Mouse (Mus musculus) erythroblast, embryonic 14.5 days (primary cell): ENCODE results near the gene Tub.

Source experiments
- GATA1 ChIP-seq: IDR thresholded peaks from 2 replicates; pipeline ENCODE4 v1.6.1; 2012; ENCODE audit warnings: low read length, inconsistent platforms, mixed read lengths
- TAL1 ChIP-seq: IDR thresholded peaks from 3 replicates; pipeline ENCODE4 v1.6.1; 2012; ENCODE audit warnings: low read length, inconsistent platforms, mixed read lengths

- TF ChIP-seq GATA1 (no peak), TAL1 (no peak)
These were observed 62.4 kb downstream of the Tub start for GRCm38 (mm10) chr7:109012575-109012974.
